Mouse (Mus musculus) heart, adult 9 months (tissue): ENCODE data around the gene Rpl34.

Source experiments
- DNase-seq, 2 experiments: peaks; one replicate each; pipeline ENCODE4 v3.0.0; 2022; ENCODE audit warnings: low spot score in 2 of 2

Rpl34 gene

GRCm38 (mm10) chr3:130730189-130730653 lies at the start of gene Rpl34:
TSS of gene Rpl34 (minus strand) at chr3:130730398.
- DNase-seq, result peak; percentile 94

- no peak for DNase-seq
These were observed 38.0 kb upstream of the Rpl34 start for GRCm38 (mm10) chr3:130768172-130768571.

- peak in 1 of 2 experiments; percentile 7 for DNase-seq
These were observed 33.9 kb upstream of the Rpl34 start for GRCm38 (mm10) chr3:130764091-130764490.

DNA sequence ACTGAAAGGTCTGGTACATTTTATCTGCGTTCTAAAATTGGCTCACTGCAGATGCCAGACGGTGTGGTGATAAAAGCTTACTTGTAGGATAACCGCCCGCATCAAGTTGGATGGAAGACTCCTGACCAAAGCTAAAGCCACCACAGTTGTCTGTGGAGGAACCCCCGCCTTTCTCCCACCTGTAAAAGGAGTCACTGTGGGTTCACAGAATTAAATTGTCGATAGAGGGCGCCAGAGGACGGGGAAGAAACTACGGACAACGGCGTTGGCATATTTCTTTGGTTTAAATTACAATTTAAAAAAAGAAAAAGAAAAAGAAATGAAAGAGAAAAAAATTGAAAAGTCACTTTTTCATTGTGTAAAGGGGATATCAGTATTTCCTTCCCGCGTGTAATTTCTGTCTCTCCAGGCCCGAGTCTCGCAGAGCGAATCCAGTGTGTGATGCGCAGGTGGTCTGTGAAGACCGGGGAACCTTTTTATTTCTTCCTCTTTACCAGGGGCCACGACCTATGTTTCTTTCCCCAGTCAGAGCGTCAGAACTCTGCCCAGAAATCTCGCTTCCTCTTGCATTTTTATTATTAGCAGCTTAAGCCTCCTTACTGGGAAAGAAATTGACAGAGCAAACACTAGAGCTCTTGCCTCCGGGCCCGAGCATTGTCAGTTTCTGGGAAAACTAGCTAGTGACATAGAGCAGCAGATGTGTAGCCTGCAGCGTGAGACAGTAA lies 30.7 kb upstream of the Rpl34 start:
- peak in 1 of 2 experiments; percentile 37 for DNase-seq

- DNase-seq, result no peak
These were observed 28.1 kb upstream of the Rpl34 start for GRCm38 (mm10) chr3:130758157-130758841.

DNA sequence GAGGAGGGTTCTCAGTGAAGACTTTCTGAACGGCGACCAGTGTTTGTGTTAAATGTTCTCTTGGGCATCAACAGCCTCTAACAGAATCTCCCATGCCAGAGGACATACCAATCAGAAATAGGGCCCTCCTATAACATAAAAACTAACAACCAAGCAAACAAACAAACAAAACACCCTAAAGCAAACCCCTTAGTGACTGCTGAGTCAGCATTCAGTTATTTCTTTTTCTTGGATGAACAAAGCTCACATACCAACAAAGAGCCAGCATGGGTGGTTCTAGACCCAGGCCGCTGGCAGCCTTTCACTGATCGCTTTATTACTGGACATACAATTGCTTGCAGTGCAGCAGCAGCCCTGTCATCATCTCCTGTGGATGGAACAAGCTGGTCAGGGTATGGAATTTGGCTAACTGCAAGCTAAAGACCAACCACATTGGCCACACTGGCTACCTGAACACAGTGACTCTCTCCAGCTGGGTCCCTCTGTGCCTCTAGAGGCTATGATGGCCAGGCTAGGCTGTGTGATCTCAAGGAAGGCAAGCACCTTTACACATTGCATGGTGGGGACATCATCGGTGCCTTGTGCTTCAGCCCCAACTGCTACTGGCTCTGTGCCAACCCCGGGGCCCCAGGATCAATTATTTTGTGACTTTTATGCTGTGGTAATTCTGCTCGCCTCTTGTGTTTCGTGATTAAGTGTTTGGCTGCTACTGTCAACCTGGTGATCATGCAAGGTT lies 27.1 kb upstream of the Rpl34 start:
- DNase-seq, result no peak

DNA sequence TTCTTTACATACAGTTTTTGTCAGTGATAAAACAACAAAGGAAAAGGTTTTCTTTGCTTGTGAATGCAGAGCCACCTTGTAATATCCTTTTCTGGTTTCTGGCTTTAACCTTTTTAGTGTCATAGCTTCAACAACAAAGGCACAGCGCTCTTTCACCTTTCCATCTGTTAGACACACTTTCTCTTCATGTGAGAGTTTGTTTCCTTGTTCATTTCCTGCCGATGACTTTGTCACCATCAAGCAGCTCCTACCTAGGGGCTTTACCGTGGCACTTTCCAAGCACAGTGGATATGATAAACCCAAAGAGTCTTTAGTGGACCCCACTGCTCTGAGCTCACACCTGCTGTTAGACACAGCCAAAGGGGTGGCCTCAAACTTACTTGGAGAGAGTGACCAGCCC lies 19.0 kb upstream of the Rpl34 start:
- no peak for DNase-seq

DNA sequence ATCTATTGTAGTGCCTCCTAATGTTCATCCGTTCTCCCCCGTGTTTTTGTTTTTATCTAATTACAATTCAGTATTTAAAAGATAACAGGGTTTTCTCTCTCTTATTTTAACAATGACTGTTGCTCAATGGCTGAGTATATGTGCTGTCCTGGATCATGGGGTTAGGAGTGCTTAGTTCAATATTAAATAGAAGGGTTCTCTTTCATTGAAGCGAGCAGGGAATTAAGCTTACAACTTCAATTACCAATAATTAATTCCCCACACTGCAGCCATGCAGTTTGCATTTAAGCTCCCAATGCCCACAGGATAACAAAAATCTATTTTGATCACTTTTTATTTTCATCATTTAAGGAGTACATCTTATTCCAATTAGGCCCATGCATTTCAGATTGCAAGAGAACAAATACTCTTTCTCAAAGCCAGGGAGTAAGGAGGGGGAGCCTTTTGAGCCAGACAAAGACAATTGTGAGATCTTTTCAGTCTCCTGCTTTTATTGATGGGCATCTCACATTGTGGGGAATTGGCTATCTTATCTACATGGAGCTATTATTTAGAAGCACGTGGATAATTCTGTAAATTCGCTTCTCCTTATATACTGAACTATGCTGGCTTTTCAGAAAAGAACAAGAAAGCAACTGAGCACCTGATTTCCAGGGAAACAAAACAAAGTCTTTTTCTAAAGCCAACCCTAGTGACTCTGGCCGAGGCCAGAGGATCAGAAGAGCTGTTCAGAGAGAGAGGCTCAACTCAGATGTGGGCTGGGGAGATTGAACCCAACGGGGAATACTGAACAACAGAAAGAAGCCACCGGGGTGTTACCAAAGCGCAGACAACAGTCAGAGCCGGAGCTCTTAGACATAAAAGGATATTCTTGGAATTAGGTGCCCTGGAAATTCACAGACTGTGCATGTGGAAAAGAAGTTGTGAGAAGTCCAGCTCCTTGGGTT lies 16.7 kb upstream of the Rpl34 start:
- DNase-seq, result no peak

DNA sequence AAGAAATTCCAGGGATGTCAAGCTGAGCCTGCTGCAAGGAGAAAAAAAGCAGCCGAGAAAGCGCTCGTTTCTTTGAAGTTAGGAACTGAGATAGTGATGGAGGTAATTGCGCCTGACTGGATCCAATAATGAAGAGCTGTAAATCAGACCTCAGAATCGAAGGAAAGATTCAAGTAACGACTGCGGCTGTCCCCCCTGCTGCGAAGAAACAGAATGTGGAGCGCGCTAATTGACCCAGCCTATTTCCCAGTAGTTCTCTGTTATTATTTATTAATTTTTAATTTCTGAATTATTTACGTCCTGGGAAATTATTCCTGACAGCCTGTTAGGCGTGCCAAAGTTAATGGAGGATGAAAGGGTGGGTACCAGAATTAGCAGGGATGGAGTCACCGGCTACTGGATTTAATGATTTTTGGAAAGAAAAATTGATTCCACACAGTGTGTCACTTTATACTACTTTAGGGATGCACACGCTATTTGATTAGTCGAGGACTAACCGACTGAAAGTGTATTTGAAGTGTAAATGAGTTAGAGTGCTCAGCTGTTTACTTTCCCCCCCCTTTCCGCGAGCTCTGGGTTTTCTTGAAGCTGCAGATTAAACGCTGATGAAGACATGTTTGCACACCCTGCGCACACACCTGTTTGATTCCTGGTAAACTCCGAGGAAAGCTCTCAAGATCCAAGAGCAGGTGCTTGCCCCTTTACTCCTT lies 7.6 kb upstream of the Rpl34 start:
- DNase-seq, result no peak

DNA sequence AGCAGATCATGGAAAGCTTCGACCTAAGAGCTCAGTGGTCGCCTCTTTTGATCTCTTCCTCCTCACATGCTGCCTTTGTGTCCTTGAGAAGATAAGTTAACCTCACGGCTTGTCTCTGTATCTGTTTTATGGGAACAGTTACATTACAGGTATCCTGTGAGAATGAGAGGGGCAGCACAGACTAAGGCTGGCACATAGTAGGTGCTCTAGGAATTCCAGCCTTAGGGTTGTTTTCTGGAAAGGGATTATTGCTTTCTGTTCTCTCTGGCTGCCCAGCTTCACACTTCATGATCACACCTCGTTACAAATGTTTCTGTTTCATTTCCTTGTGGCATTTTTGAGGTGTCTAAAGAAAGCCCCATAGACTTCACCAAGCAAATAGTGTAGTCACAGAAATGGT lies 6.6 kb upstream of the Rpl34 start:
- DNase-seq, result no peak

- no peak for DNase-seq
These were observed 568 bp downstream of the Rpl34 start for GRCm38 (mm10) chr3:130729472-130730188.

- no peak for DNase-seq
These were observed 2.5 kb downstream of the Rpl34 start for GRCm38 (mm10) chr3:130727676-130728075.

- no peak for DNase-seq
These were observed 3.2 kb downstream of the Rpl34 start for GRCm38 (mm10) chr3:130727036-130727435.

- no peak for DNase-seq
These were observed 4.5 kb downstream of the Rpl34 start for GRCm38 (mm10) chr3:130725718-130726117.

- DNase-seq, result no peak
These were observed 7.3 kb downstream of the Rpl34 start for GRCm38 (mm10) chr3:130722733-130723478.

GRCm38 (mm10) chr3:130720225-130720624 lies 10.0 kb downstream of the Rpl34 start:
- no peak for DNase-seq

GRCm38 (mm10) chr3:130718871-130719270 lies 11.3 kb downstream of the Rpl34 start:
- no peak for DNase-seq

- no peak for DNase-seq
These were observed 13.6 kb downstream of the Rpl34 start for GRCm38 (mm10) chr3:130716555-130716954.
